Mouse (Mus musculus) heart, adult 2 months (tissue): ENCODE measurements around the gene Gm13420.

Source experiments
- CTCF ChIP-seq: fragments of 200-600 bp; IDR thresholded peaks from 2 replicates; pipeline ENCODE4 v1.8.1; 2022; ENCODE audit warnings: antibody characterized with exemption, mild to moderate bottlenecking, moderate library complexity
- POLR2A ChIP-seq: fragments of 200-500 bp; IDR thresholded peaks from 2 replicates; pipeline ENCODE4 v1.6.1; 2011; ENCODE audit warnings: mild to moderate bottlenecking, low read depth, low read length, control low read depth; ENCODE audit not compliant: insufficient read depth

- TF ChIP-seq CTCF (no peak), POLR2A (no peak)
Observed at GRCm38 (mm10) chr2:29724664-29725365, 26.7 kb downstream of the Gm13420 start.
